Mouse (Mus musculus) naive thymus-derived CD4-positive, alpha-beta T cell, adult 2 months (primary cell): ENCODE data around the gene Slc26a1.
"Not testable (repeated sequence)": the region's sequence is repeated elsewhere in the genome, so short reads cannot be mapped to it uniquely, and the experiment has no call there.

Experiments used
- DNase-seq: peaks from one replicate; pipeline ENCODE4 v3.0.0-alpha.2; 2011; ENCODE audit warnings: low read depth

The Slc26a1 gene

GRCm38 (mm10) chr5:108655891-108656650 lies 19.3 kb downstream of the Slc26a1 start:
- no peak for DNase-seq

GRCm38 (mm10) chr5:108655381-108655780 lies 20.0 kb downstream of the Slc26a1 start:
- DNase-seq, result no peak

- DNase-seq, result no peak
Measured at GRCm38 (mm10) chr5:108654444-108654990, 20.9 kb downstream of the Slc26a1 start.

GRCm38 (mm10) chr5:108653341-108653740 lies 22.0 kb downstream of the Slc26a1 start:
- no peak for DNase-seq

GRCm38 (mm10) chr5:108651823-108652222 lies 23.5 kb downstream of the Slc26a1 start:
- DNase-seq, result peak; percentile 85

- DNase-seq, result no peak
Measured at GRCm38 (mm10) chr5:108651136-108651720, 24.1 kb downstream of the Slc26a1 start.

- no peak for DNase-seq
Measured at GRCm38 (mm10) chr5:108650341-108650740, 25.0 kb downstream of the Slc26a1 start.

GRCm38 (mm10) chr5:108648937-108649576 lies 26.3 kb downstream of the Slc26a1 start:
- no peak for DNase-seq

- DNase-seq, result no peak
Measured at GRCm38 (mm10) chr5:108647820-108648465, 27.4 kb downstream of the Slc26a1 start.

- no peak for DNase-seq
Measured at GRCm38 (mm10) chr5:108647311-108647710, 28.1 kb downstream of the Slc26a1 start.

- no peak for DNase-seq
Measured at GRCm38 (mm10) chr5:108646343-108646660, 29.1 kb downstream of the Slc26a1 start.

- DNase-seq, result no peak
Measured at GRCm38 (mm10) chr5:108645651-108646342, 29.6 kb downstream of the Slc26a1 start.

GRCm38 (mm10) chr5:108643674-108644073 lies 31.7 kb downstream of the Slc26a1 start:
- DNase-seq, result no peak

- no peak for DNase-seq
Measured at GRCm38 (mm10) chr5:108636172-108636571, 39.2 kb downstream of the Slc26a1 start.

- not testable (repeated sequence) for DNase-seq
Measured at GRCm38 (mm10) chr5:108634088-108634487, 41.3 kb downstream of the Slc26a1 start.

- DNase-seq, result no peak
Measured at GRCm38 (mm10) chr5:108633676-108634075, 41.7 kb downstream of the Slc26a1 start.

- DNase-seq, result peak; percentile 96
Measured at GRCm38 (mm10) chr5:108629634-108630483, 45.5 kb downstream of the Slc26a1 start, which contains the start of the genes Gak and Tmem175. TSS of gene Gak (minus strand) at chr5:108629755. TSS of gene Tmem175 (plus strand) at chr5:108629770.

- peak; percentile 61 for DNase-seq
Measured at GRCm38 (mm10) chr5:108628891-108629633, 46.3 kb downstream of the Slc26a1 start.

- DNase-seq, result no peak
Measured at GRCm38 (mm10) chr5:108626050-108626660, 49.2 kb downstream of the Slc26a1 start.

- no peak for DNase-seq
Measured at GRCm38 (mm10) chr5:108621870-108622269, 53.5 kb downstream of the Slc26a1 start.
